Mouse (Mus musculus): ENCODE data around the gene Prrg2. TPM values are rescaled to one million over a fixed set of nuclear protein-coding genes. Genes with fewer than 3 reads are reported as not detected.

Gene Prrg2
- polyA plus RNA-seq, 1 experiment from 2014 or later, result 24.6 TPM

DNA sequence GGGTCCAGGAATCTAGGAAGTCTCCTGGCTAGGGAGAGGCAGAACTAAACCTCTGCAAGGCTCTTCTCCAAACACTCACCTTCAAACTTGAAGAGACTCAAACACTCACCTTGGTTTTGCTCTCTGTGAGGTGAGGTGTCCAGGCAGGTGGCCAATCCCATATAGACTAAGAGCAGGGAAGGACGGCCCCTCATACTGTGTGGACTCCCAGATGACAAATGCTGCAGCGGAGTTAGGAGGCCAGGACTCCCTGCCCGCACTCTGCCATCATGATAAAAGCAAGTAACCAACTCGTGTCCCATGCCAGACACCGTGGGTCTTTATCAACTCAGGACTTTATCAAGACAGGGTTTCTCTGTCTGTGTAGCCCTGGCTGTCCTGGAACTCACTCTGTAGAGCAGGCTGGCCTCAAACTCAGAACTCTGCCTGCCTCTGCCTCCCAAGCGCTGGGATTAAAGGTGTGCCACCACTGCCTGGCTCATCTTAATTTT, 1.8 kb downstream of the Prrg2 start:
- no peak overlapping the region for H3K27ac ChIP-seq (replicated peaks; ENCODE audit: low read depth, low read length)
- H3K36me3 ChIP-seq (ENCODE audit: control insufficient read depth, insufficient read depth, low read length), result 0 out of 2 replicates have a peak, but pooled peaks cover 2% of the 10 kb centered on the region
- peaks cover 18% of the 10 kb centered on the region; the same call in 1 of the 2 replicates for H3K4me1 ChIP-seq (ENCODE audit: control insufficient read depth, insufficient read depth, low read length)

DNA sequence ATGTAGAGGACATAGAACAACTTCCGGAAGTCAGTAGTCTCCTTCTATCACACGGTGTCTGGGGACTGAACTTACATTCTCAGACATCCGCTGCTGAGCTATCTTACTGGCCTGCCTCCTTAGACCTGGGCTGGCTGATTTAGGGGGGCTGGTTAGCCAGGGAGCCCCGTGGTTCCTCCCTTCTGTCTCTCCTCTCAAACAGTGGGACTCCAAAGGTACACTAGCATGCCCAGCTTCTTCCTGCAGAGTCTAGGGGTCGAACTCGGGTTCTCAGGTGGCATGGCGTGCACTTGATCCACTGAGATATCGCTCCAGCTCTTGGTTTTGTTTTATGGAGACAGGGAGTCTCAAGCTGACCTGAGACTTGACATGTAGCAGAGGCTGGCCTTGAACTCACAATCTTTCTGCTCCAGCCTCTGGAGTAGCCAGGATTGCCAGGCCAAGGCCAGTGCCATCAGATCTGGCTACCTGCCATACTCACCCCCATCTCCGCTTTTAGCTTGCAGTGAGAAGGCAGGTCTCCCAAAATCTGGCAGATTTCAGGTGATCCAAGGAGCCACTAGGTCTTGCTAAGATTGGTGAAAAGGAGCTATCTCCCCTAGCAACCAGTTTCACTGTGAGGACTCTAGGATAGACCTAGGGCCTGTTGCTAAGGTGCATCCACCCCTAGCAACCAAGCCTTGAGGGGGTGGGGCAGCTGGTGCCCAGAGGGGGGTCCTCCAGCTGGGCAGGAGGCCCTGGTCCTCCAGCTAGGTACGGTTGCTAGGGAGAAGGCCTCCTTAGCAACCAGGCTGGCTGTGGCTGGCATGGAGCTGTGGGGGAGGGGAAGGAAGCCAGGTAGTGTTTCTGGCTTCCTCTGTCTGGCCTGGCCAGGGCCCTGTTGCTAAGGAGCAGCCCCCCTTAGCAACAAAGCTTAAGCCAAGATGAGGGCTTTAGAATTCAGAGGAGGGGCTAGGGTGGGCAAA, 3.6 kb downstream of the Prrg2 start:
- Histone ChIP-seq H3K36me3 (ENCODE audit: control insufficient read depth, insufficient read depth, low read length) (0 out of 2 replicates have a peak, but pooled peaks cover 2% of the 10 kb centered on the region), H3K9me3 (ENCODE audit: control insufficient read depth, low read length) (no peaks in the 10 kb centered on the region), H3K27me3 (ENCODE audit: control insufficient read depth, insufficient read depth, low read length) (no peaks in the 10 kb centered on the region), H3K4me3 (ENCODE audit: low read depth, low read length) (0 out of 2 replicates have a peak overlapping the region, but pooled peaks have one; percentile 3), H3K4me1 (ENCODE audit: control insufficient read depth, insufficient read depth, low read length) (peaks cover 18% of the 10 kb centered on the region; the same call in 1 of the 2 replicates), H3K4me2 (ENCODE audit: low read depth, severe bottlenecking) (peak overlapping the region; percentile 25; the same call in 1 of the 2 replicates), H3K9ac (ENCODE audit: low read length) (0 out of 2 replicates have a peak overlapping the region, but pooled peaks have one; percentile 9), H3K27ac (replicated peaks; ENCODE audit: low read depth, low read length) (peak overlapping the region; percentile 47; the same call in 1 of the 2 replicates)
- ATAC-seq (ENCODE audit: insufficient number of reproducible peaks, low FRiP score, low TSS enrichment, low read depth) (peak; percentile 14; the same call in 1 of the 2 replicates), DNase-seq (ENCODE audit: low spot score) (peak; percentile 67)
- WGBS, result 79% methylated on average over 10 of the region's 10 CpGs

More for the DNA sequence above, 1.8 kb downstream of the Prrg2 start:
- DNase-seq (ENCODE audit: low spot score), result no peak
- 91% methylated on average over 6 of the region's 6 CpGs for WGBS
- no peaks in the 10 kb centered on the region for H3K9me3 ChIP-seq (ENCODE audit: control insufficient read depth, low read length)
- no peak for ATAC-seq (ENCODE audit: insufficient number of reproducible peaks, low FRiP score, low TSS enrichment, low read depth)
- H3K4me2 ChIP-seq (ENCODE audit: low read depth, severe bottlenecking), result peak overlapping the region; percentile 44; the same call in 1 of the 2 replicates
- no peak overlapping the region for H3K4me3 ChIP-seq (ENCODE audit: low read depth, low read length)
- H3K9ac ChIP-seq (ENCODE audit: low read length), result no peak overlapping the region
- no peaks in the 10 kb centered on the region for H3K27me3 ChIP-seq (ENCODE audit: control insufficient read depth, insufficient read depth, low read length)

DNA sequence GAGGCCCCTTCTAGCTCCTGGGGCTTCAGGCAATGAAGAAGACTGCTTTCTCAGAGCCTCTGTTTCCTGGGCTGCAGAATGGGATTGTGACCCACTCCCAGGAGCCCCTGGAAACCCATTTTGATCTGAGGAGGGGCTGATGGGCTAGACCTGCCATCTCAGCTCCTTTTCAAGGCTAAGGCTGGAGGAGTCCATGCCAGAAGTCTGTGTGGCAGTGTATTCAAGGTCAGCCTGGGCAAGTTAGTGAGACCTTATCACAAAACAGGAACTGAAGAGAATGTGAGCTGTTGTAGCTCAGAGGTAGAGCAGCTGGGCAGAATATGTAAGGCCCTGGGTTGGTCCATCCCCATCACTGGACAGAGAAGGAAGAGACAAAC, 5.5 kb downstream of the Prrg2 start:
- Histone ChIP-seq H3K4me1 (ENCODE audit: control insufficient read depth, insufficient read depth, low read length) (peaks cover 17% of the 10 kb centered on the region; the same call in 1 of the 2 replicates), H3K9ac (ENCODE audit: low read length) (no peak overlapping the region), H3K36me3 (ENCODE audit: control insufficient read depth, insufficient read depth, low read length) (0 out of 2 replicates have a peak, but pooled peaks cover 2% of the 10 kb centered on the region), H3K4me2 (ENCODE audit: low read depth, severe bottlenecking) (no peak overlapping the region), H3K27me3 (ENCODE audit: control insufficient read depth, insufficient read depth, low read length) (no peaks in the 10 kb centered on the region), H3K27ac (replicated peaks; ENCODE audit: low read depth, low read length) (no peak overlapping the region), H3K9me3 (ENCODE audit: control insufficient read depth, low read length) (no peaks in the 10 kb centered on the region), H3K4me3 (ENCODE audit: low read depth, low read length) (no peak overlapping the region)
- DNase-seq (ENCODE audit: low spot score) (no peak), ATAC-seq (ENCODE audit: insufficient number of reproducible peaks, low FRiP score, low TSS enrichment, low read depth) (no peak)

DNA sequence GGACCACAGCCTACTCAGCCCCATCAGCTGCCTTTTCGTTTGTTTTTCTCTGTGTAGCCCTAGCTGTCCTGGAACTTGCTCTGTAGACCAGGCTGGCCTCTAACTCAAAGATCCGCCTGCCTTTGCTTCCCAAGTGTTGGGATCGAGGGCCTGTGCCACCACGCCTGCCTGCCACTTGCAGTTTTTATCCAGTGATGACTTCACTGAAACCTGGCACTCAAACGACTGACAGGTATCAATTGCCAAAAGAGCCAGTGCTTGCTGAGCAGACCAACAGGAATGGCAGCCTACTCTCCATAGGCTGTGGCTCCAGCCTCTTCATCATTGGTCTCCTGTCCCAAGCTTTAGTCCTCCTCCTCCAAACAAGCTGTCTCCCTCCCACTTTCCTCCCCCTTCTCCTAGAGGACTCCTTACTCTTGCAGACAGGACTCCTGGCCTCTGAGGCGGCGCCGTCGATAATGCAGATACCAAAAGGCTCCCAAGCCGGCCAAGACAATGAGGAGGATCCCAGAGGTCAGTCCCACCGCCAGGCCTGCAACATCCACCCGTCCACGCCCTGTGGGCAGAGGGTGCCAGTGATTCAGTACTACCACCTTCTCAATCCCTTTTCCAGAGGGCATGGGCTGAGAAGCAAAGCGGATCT, 6.0 kb downstream of the Prrg2 start:
- H3K27ac ChIP-seq (replicated peaks; ENCODE audit: low read depth, low read length), result no peak overlapping the region
- H3K9me3 ChIP-seq (ENCODE audit: control insufficient read depth, low read length), result no peaks in the 10 kb centered on the region
- H3K27me3 ChIP-seq (ENCODE audit: control insufficient read depth, insufficient read depth, low read length), result no peaks in the 10 kb centered on the region
- 0 out of 2 replicates have a peak, but pooled peaks cover 2% of the 10 kb centered on the region for H3K36me3 ChIP-seq (ENCODE audit: control insufficient read depth, insufficient read depth, low read length)
- 69% methylated on average over 14 of the region's 14 CpGs for WGBS
- no peak overlapping the region for H3K4me2 ChIP-seq (ENCODE audit: low read depth, severe bottlenecking)
- no peak overlapping the region for H3K9ac ChIP-seq (ENCODE audit: low read length)
- H3K4me1 ChIP-seq (ENCODE audit: control insufficient read depth, insufficient read depth, low read length), result peaks cover 19% of the 10 kb centered on the region
- H3K4me3 ChIP-seq (ENCODE audit: low read depth, low read length), result no peak overlapping the region
- no peak for ATAC-seq (ENCODE audit: insufficient number of reproducible peaks, low FRiP score, low TSS enrichment, low read depth)
- no peak for DNase-seq (ENCODE audit: low spot score)

DNA sequence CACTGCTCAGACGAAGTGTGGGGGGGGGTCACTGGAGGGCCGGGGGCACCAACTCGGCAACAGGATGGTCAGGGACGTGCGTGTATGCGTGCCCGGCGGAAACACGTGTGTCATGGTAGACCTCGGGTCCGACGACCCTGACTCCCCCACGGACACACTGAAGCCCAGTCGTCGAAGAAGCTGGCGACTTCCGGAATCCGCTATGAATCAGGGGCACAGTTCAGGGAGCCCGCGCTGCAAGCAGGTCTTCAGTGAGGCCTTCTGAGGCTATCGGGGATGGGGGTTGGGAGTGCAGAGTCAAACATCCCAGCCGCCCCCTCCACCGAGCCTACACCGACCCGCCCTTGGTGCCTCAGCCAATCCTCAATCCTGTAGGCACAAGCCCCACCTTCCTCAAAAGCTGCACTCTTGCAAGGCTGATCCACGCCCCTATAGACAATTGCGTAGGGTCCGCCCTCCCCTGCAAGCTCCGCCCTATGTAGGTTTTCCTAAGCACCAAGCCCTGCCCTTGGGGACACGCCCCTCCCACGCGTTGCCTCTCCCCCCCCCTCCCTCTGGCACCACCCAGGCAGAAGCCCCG, 8.5 kb downstream of the Prrg2 start:
- Histone ChIP-seq H3K9me3 (ENCODE audit: control insufficient read depth, low read length) (no peaks in the 10 kb centered on the region), H3K27ac (replicated peaks; ENCODE audit: low read depth, low read length) (peak overlapping the region; percentile 99), H3K4me1 (ENCODE audit: control insufficient read depth, insufficient read depth, low read length) (peaks cover 12% of the 10 kb centered on the region), H3K4me2 (ENCODE audit: low read depth, severe bottlenecking) (peak overlapping the region; percentile 95), H3K27me3 (ENCODE audit: control insufficient read depth, insufficient read depth, low read length) (no peaks in the 10 kb centered on the region), H3K4me3 (ENCODE audit: low read depth, low read length) (peak overlapping the region; percentile 96), H3K36me3 (ENCODE audit: control insufficient read depth, insufficient read depth, low read length) (peaks cover 15% of the 10 kb centered on the region), H3K9ac (ENCODE audit: low read length) (peak overlapping the region; percentile 95)
- DNase-seq (ENCODE audit: low spot score) (peak; percentile 94), ATAC-seq (ENCODE audit: insufficient number of reproducible peaks, low FRiP score, low TSS enrichment, low read depth) (peak; percentile 95)
- WGBS, result 0% methylated on average over 33 of the region's 33 CpGs

DNA sequence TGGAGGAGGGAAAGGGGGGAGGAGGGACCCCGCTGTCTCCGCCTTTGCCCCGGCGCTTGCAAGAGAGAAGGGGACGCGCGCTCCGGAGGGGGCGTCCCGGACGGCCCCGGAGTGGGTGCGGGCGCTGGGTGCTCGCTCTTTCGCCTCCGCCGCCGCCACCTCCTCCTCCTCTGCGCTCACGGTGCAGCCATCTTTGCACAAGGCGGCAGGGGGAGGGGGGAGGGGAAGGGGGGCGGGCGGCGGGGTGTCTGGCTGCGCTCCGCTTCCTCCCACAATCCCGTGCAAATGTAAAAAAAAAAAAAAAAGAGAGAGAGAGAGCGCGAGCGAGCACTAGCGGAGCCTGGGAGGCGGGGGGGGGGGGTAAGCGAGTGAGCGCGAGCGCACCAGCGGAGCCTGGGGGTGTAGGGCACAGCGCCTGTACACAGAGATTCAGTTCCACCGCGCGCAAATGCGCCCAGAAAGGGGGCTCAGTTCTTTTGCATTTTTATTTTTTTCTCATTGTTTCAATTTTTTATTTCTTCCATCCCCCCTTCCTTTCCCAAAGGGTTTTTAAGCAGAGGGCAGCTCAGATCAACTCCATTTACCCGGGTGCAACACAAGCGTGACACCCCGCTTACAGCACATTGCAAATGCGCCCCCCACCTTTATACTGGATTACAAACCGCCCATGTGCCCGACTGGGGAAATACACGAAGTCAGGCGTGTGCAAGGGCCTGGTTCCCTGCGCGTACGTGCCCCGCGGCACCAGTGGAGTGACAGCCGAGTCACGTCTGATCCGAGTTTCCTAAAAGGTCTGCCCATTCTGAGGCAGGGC, 9.2 kb downstream of the Prrg2 start:
- no peaks in the 10 kb centered on the region for H3K9me3 ChIP-seq (ENCODE audit: control insufficient read depth, low read length)
- WGBS, result under 1% methylated on average over 25 of the region's 59 CpGs
- H3K9ac ChIP-seq (ENCODE audit: low read length), result peak overlapping the region; percentile 95
- no peaks in the 10 kb centered on the region for H3K27me3 ChIP-seq (ENCODE audit: control insufficient read depth, insufficient read depth, low read length)
- peaks cover 19% of the 10 kb centered on the region for H3K36me3 ChIP-seq (ENCODE audit: control insufficient read depth, insufficient read depth, low read length)
- peak overlapping the region; percentile 99 for H3K27ac ChIP-seq (replicated peaks; ENCODE audit: low read depth, low read length)
- DNase-seq (ENCODE audit: low spot score) (peak; percentile 83), ATAC-seq (ENCODE audit: insufficient number of reproducible peaks, low FRiP score, low TSS enrichment, low read depth) (peak; percentile 31)
- H3K4me2 ChIP-seq (ENCODE audit: low read depth, severe bottlenecking), result peak overlapping the region; percentile 95
- H3K4me1 ChIP-seq (ENCODE audit: control insufficient read depth, insufficient read depth, low read length), result peaks cover 10% of the 10 kb centered on the region
- H3K4me3 ChIP-seq (ENCODE audit: low read depth, low read length), result peak overlapping the region; percentile 96

DNA sequence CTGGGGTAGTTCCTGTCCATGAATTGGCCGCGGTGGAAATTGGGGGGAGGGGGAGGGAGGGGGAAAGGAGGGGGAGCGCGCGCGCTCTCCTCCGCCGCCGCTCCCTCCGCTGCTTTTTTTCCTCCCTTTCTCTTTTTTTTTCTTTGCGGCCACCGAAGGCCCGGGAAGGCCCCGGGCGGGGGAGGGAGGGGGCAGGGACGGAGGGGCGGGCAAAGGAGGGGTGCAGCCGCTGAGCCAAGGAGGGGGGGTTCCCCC, 9.7 kb downstream of the Prrg2 start, which contains the start of gene Prr12:
Prr12 (minus strand) TSS at position 20 of the 255 bp plus-strand sequence.
- Histone ChIP-seq H3K27me3 (ENCODE audit: control insufficient read depth, insufficient read depth, low read length) (no peaks in the 10 kb centered on the region), H3K9me3 (ENCODE audit: control insufficient read depth, low read length) (no peaks in the 10 kb centered on the region), H3K27ac (replicated peaks; ENCODE audit: low read depth, low read length) (peak within 1 kb of the TSS; percentile 99), H3K4me3 (ENCODE audit: low read depth, low read length) (peak within 1 kb of the TSS; percentile 96), H3K4me1 (ENCODE audit: control insufficient read depth, insufficient read depth, low read length) (peaks cover 10% of the 10 kb centered on the region), H3K9ac (ENCODE audit: low read length) (peak within 1 kb of the TSS; percentile 95), H3K4me2 (ENCODE audit: low read depth, severe bottlenecking) (peak within 1 kb of the TSS; percentile 95), H3K36me3 (ENCODE audit: control insufficient read depth, insufficient read depth, low read length) (peaks cover 24% of the 10 kb centered on the region)
- DNase-seq (ENCODE audit: low spot score), result no peak
- no peak for ATAC-seq (ENCODE audit: insufficient number of reproducible peaks, low FRiP score, low TSS enrichment, low read depth)
- 0% methylated on average over 6 of the region's 18 CpGs for WGBS
